Mouse (Mus musculus) neural tube, embryonic 12.5 days (tissue): Measurements from ENCODE around the gene C530008M17Rik. TPM values are rescaled to one million over a fixed set of nuclear protein-coding genes. Genes with fewer than 3 reads are reported as not detected.

Experiments
- ATAC-seq: fragments of 200-750 bp; cut with Nextera tagmentation; 2 replicates; pipeline ENCODE4 v1.8.0; 2017; ENCODE audit warnings: low read depth, mild to moderate bottlenecking, moderate TSS enrichment, moderate library complexity; ENCODE audit not compliant: low FRiP score
- H3K27ac ChIP-seq: fragments of 300-500 bp; sonication (generic); 2 replicates; pipeline ENCODE4 v1.5.1; 2016
- H3K27me3 ChIP-seq: fragments of 300-500 bp; sonication (generic); replicated peaks from 2 replicates; pipeline ENCODE4 v1.6.1; 2016; ENCODE audit warnings: mild to moderate bottlenecking
- H3K36me3 ChIP-seq: fragments of 300-500 bp; sonication (generic); 2 replicates; pipeline ENCODE4 v1.6.1; 2016; ENCODE audit warnings: mild to moderate bottlenecking
- H3K4me1 ChIP-seq: fragments of 300-500 bp; sonication (generic); 2 replicates; pipeline ENCODE4 v1.6.1; 2016
- H3K4me2 ChIP-seq: fragments of 300-500 bp; sonication (generic); replicated peaks from 2 replicates; pipeline ENCODE4 v1.6.1; 2016; ENCODE audit warnings: mild to moderate bottlenecking
- H3K4me3 ChIP-seq: fragments of 300-500 bp; sonication (generic); 2 replicates; pipeline ENCODE4 v1.5.1; 2016
- H3K9ac ChIP-seq: fragments of 300-500 bp; sonication (generic); 2 replicates; pipeline ENCODE4 v1.6.1; 2016; ENCODE audit warnings: mild to moderate bottlenecking
- H3K9me3 ChIP-seq: fragments of 300-500 bp; sonication (generic); 2 replicates; pipeline ENCODE4 v1.6.1; 2016; ENCODE audit warnings: mild to moderate bottlenecking
- WGBS: fragments of 180-500 bp; shearing (Covaris S2); methylation state at CpG from one replicate; pipeline ENCODE4 v1.1.7; 2016; 5-methylcytosine and 5-hydroxymethylcytosine counted together
- polyA plus RNA-seq: library from polyadenylated mRNA; unstranded; fragments of >200 nt; fragmentation: Nextera tagmentation; extraction: Ambion mirVana; gene quantifications from 2 replicates; pipeline ENCODE4 v1.2.1, GENCODE M21; 2016

Gene C530008M17Rik
- polyA plus RNA-seq, 1 experiment from 2014 or later: 72.6 TPM

DNA sequence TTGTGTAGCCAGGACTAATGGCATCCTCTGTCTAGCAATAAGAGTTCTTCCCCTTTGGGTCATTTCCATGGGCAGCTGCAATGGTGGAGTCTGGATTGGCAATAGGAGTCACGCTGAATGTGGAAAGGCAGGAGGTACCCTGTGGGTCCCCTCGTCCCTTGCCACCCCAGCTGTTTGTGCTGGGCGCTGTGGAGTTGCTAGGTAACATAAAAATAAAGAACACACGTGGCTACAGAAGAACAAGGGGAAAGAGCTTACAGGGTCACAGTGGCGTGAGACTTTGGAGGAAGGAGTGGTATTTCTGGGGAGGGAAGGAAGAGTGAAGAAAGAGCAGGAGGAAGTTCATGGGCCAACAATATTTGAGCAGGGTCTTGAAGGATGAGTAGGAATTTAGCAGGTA, 11.8 kb downstream of the C530008M17Rik start:
- Histone ChIP-seq H3K4me2 (no peak overlapping the region), H3K36me3 (no peaks in the 10 kb centered on the region), H3K4me3 (no peak overlapping the region), H3K9ac (no peak overlapping the region), H3K4me1 (peaks cover 39% of the 10 kb centered on the region), H3K27me3 (no peaks in the 10 kb centered on the region), H3K27ac (no peak overlapping the region), H3K9me3 (no peaks in the 10 kb centered on the region)
- ATAC-seq: no peak
- 43% methylated on average over 5 of the region's 5 CpGs for WGBS

DNA sequence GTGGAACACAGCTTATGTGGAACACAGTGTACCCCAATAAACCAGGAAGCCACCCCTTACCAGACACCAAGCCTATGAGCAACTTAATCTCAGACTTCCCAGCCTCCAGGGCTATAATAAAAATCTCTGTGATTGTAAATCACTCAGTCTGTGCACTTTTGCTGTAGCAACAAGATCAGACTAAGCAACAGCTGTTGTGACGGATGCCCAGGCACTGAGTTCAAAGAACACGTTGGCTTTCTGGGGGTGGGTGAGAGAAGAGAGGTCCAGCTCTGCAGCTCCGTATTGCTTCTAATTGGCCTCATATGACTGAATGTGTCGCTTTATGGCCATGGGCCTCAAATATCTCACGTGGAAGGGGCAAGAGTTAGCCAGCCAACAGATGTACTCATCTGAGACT, 12.2 kb downstream of the C530008M17Rik start:
- Histone ChIP-seq H3K27me3 (no peaks in the 10 kb centered on the region), H3K9ac (no peak overlapping the region), H3K4me1 (peaks cover 39% of the 10 kb centered on the region), H3K4me3 (no peak overlapping the region), H3K36me3 (no peaks in the 10 kb centered on the region), H3K4me2 (no peak overlapping the region), H3K27ac (no peak overlapping the region), H3K9me3 (no peaks in the 10 kb centered on the region)
- ATAC-seq: no peak
- 61% methylated on average over 5 of the region's 5 CpGs for WGBS

DNA sequence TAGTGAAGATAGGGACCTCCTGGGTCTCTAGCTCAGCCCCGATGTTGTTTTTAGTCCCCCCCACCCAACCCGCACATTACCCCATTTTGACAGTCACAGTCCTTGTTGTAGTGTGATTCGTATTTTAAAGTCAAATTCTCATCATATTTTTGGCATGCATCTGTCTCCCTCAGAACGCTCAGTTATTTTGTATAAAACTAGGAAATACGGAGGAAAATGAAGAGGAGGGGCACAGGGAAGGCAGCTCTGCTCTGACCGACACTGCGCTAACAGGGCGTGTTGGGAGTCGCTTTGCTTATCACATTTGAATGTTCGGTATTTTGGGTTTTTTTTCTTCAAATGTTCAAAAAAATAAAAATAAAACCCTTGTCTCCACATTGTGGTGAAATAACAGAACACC, 13.9 kb downstream of the C530008M17Rik start:
- 96% methylated on average over 10 of the region's 10 CpGs for WGBS
- Histone ChIP-seq H3K27me3 (no peaks in the 10 kb centered on the region), H3K9me3 (no peaks in the 10 kb centered on the region), H3K4me2 (no peak overlapping the region), H3K27ac (no peak overlapping the region), H3K36me3 (peaks cover 6% of the 10 kb centered on the region; the same call in 1 of the 2 replicates), H3K4me3 (no peak overlapping the region), H3K4me1 (peaks cover 29% of the 10 kb centered on the region), H3K9ac (no peak overlapping the region)
- ATAC-seq: no peak

- 92% methylated on average over 5 of the region's 5 CpGs for WGBS
- Histone ChIP-seq H3K9me3 (no peaks in the 10 kb centered on the region), H3K27me3 (no peaks in the 10 kb centered on the region), H3K4me3 (no peak overlapping the region), H3K27ac (no peak overlapping the region), H3K4me1 (no peaks in the 10 kb centered on the region), H3K4me2 (no peak overlapping the region), H3K9ac (no peak overlapping the region), H3K36me3 (peaks cover 15% of the 10 kb centered on the region; the same call in 1 of the 2 replicates)
- no peak for ATAC-seq
Observed at GRCm38 (mm10) chr5:76674022-76674653, 17.8 kb downstream of the C530008M17Rik start.

DNA sequence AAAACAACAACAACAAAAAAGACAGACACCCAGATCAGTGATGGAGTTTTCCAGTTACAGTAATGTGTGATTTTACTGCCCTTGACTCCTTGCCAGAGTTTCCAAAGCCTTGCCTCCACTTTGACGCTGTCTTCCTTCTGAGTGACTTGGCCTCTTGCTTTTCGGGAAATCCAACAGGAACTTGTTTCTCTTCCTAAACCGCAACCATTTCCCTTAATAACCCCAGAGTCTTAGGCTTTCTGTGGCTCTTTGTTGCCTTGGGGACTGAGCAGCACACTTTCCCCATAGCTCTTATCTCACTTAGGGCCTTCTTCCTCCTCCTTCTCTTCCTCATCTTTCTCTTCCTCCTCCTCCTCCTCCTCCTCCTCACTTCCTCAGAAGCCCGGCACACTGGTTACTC, 19.1 kb downstream of the C530008M17Rik start:
- Histone ChIP-seq H3K4me2 (no peak overlapping the region), H3K9ac (no peak overlapping the region), H3K4me1 (no peaks in the 10 kb centered on the region), H3K4me3 (no peak overlapping the region), H3K27ac (no peak overlapping the region), H3K36me3 (peaks cover 21% of the 10 kb centered on the region; the same call in 1 of the 2 replicates), H3K9me3 (0 out of 2 replicates have a peak, but pooled peaks cover 4% of the 10 kb centered on the region), H3K27me3 (no peaks in the 10 kb centered on the region)
- no peak for ATAC-seq
- WGBS: 91% methylated on average over 4 of the region's 4 CpGs

- ATAC-seq: no peak
- H3K4me2 ChIP-seq: no peak overlapping the region
- no peaks in the 10 kb centered on the region for H3K27me3 ChIP-seq
- H3K9me3 ChIP-seq: 0 out of 2 replicates have a peak, but pooled peaks cover 5% of the 10 kb centered on the region
- WGBS: 79% methylated on average over 3 of the region's 3 CpGs
- no peak overlapping the region for H3K9ac ChIP-seq
- H3K27ac ChIP-seq: no peak overlapping the region
- H3K4me1 ChIP-seq: peaks cover 19% of the 10 kb centered on the region
- H3K36me3 ChIP-seq: peaks cover 17% of the 10 kb centered on the region; the same call in 1 of the 2 replicates
- H3K4me3 ChIP-seq: no peak overlapping the region
Observed at GRCm38 (mm10) chr5:76680959-76681358, 24.6 kb downstream of the C530008M17Rik start.

DNA sequence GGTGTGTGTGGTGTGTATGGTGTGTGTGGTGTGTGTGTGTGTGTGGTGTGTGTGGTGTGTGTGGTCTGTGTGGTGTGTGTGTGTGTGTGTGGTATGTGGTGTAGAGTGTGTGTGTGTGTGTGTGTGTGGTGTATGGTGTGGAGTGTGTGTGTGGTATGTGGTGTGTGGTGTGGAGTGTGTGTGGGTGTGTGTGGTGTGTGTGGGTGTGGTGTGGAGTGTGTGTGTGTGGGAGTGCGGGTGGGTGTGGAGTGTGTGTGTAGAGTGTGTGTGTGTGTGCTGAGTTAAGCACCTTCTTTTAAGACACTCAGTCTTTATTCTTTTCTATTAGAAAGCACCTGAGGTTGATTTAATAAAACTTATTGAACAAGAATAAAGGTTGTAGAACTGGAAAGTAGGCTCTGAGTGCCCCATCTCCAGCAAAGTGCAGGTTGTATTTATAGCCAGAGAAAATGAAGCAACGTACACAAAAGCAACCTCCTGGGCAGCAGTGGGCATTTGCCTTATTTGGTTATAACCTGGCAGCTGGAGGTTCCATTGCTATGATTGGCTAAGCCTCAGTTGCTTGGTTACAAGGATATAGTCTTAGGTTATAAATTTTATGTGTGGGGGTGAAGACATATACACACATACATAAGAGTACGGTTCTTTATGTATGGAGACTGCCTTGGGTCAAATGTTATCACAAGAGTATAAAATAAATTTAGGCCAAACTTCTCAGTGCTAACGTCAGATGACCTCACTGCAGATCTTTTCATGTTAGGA, 25.8 kb downstream of the C530008M17Rik start:
- no peak overlapping the region for H3K27ac ChIP-seq
- H3K4me2 ChIP-seq: no peak overlapping the region
- peaks cover 12% of the 10 kb centered on the region; the same call in 1 of the 2 replicates for H3K36me3 ChIP-seq
- no peaks in the 10 kb centered on the region for H3K27me3 ChIP-seq
- ATAC-seq: 0 out of 2 replicates have a peak, but pooled peaks have one; percentile 25
- peaks cover 19% of the 10 kb centered on the region for H3K4me1 ChIP-seq
- H3K4me3 ChIP-seq: no peak overlapping the region
- 51% methylated on average over 4 of the region's 4 CpGs for WGBS
- H3K9me3 ChIP-seq: 0 out of 2 replicates have a peak, but pooled peaks cover 5% of the 10 kb centered on the region
- H3K9ac ChIP-seq: no peak overlapping the region

- H3K27me3 ChIP-seq: no peaks in the 10 kb centered on the region
- 51% methylated on average over 5 of the region's 5 CpGs for WGBS
- H3K4me2 ChIP-seq: no peak overlapping the region
- H3K4me1 ChIP-seq: peaks cover 19% of the 10 kb centered on the region
- no peak overlapping the region for H3K4me3 ChIP-seq
- no peak overlapping the region for H3K27ac ChIP-seq
- no peak for ATAC-seq
- H3K9ac ChIP-seq: no peak overlapping the region
- H3K36me3 ChIP-seq: peaks cover 11% of the 10 kb centered on the region; the same call in 1 of the 2 replicates
- H3K9me3 ChIP-seq: 0 out of 2 replicates have a peak, but pooled peaks cover 5% of the 10 kb centered on the region
Observed at GRCm38 (mm10) chr5:76683455-76683854, 27.1 kb downstream of the C530008M17Rik start.

DNA sequence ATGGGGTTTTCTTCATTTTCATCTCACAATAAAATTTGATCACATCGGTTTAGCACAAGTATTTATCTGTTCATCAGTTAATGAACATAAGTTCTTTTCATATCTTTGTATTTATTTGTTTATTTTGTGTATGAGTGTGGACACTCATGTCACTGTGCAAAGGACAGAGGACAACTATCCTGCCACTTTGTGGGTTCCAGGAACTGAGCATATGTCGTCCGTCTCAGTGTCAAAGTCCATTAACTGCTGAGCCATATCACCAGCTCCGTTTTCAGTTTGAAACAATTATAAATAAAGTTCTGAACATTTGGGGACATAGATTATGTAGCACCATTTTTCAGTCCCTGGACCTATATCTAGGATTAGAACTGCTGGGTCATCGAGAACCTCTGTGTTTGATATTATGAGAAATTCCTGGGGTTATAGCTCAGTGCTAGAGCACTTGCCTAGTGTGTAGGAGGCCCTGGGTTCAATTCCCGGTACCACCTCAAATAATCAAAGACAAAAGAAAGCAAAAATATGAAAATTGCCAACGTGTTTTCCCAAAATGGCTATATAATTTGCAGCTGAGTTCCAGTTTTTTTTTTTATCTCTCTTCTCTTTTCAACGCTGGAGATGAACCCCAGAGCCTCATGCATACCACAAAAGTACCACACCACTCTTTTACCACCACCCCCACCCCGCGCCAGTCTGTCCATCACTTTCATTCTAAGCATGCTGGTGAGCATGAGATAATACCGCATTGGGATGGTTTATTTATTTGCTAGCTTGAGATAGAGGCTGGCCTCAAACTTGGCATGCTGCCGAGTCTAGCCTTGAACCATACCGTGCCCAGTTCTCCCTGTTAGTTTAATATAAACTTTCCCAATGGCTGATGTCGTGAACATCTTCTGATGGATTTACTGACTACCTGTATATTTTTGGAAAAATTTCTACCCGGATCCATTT, 28.6 kb downstream of the C530008M17Rik start:
- Histone ChIP-seq H3K4me3 (no peak overlapping the region), H3K4me2 (no peak overlapping the region), H3K27ac (no peak overlapping the region), H3K4me1 (peaks cover 21% of the 10 kb centered on the region), H3K9me3 (0 out of 2 replicates have a peak, but pooled peaks cover 5% of the 10 kb centered on the region), H3K9ac (no peak overlapping the region), H3K36me3 (peaks cover 5% of the 10 kb centered on the region; the same call in 1 of the 2 replicates), H3K27me3 (no peaks in the 10 kb centered on the region)
- no peak for ATAC-seq
- WGBS: 92% methylated on average over 15 of the region's 15 CpGs

DNA sequence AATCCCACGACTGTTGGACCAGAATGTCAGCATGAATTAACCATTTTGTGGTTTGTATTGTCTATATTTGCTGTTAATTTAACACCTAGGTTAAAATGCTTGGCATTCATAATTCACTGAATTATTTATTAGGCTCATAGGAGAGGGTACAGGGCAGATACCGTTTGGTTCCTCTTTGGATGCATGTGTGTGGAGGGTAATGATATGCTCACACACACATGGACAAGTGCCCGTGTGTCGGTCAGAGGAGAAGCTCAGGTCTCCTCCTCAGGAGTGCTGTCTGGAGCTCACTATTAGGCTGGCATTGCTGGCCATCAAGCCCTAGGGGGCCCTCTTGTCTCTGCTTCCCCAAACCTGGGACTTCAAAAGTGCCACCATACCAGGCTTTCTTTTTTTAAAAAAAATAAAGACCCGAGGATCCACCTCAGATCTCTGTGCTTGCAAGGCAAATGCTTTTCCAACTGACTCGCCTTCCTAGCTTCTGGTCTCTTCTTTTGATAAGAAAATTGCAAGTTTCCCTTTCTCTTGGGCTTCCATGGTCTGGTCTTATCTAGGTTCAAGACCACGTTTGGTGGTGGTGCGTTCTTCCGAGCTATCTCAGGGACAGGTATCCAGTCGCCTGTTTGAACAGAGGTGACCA, 31.8 kb downstream of the C530008M17Rik start:
- no peak overlapping the region for H3K9ac ChIP-seq
- no peaks in the 10 kb centered on the region for H3K27me3 ChIP-seq
- 92% methylated on average over 10 of the region's 10 CpGs for WGBS
- no peaks in the 10 kb centered on the region for H3K9me3 ChIP-seq
- no peak for ATAC-seq
- peaks cover 15% of the 10 kb centered on the region for H3K4me1 ChIP-seq
- H3K36me3 ChIP-seq: no peaks in the 10 kb centered on the region
- no peak overlapping the region for H3K4me3 ChIP-seq
- no peak overlapping the region for H3K4me2 ChIP-seq
- no peak overlapping the region for H3K27ac ChIP-seq

- H3K4me2 ChIP-seq: no peak overlapping the region
- no peak overlapping the region for H3K4me3 ChIP-seq
- H3K9me3 ChIP-seq: no peaks in the 10 kb centered on the region
- no peak for ATAC-seq
- no peaks in the 10 kb centered on the region for H3K27me3 ChIP-seq
- H3K9ac ChIP-seq: no peak overlapping the region
- H3K27ac ChIP-seq: no peak overlapping the region
- WGBS: 83% methylated on average over 6 of the region's 6 CpGs
- H3K4me1 ChIP-seq: peaks cover 12% of the 10 kb centered on the region; the same call in 1 of the 2 replicates
- no peaks in the 10 kb centered on the region for H3K36me3 ChIP-seq
Observed at GRCm38 (mm10) chr5:76688643-76689042, 32.3 kb downstream of the C530008M17Rik start.
